Mouse (Mus musculus): ENCODE measurements around the gene Lrrc45.
"Not testable (repeated sequence)": the region's sequence is repeated elsewhere in the genome, so short reads cannot be mapped to it uniquely, and the experiment has no call there.

Lrrc45 gene

DNA sequence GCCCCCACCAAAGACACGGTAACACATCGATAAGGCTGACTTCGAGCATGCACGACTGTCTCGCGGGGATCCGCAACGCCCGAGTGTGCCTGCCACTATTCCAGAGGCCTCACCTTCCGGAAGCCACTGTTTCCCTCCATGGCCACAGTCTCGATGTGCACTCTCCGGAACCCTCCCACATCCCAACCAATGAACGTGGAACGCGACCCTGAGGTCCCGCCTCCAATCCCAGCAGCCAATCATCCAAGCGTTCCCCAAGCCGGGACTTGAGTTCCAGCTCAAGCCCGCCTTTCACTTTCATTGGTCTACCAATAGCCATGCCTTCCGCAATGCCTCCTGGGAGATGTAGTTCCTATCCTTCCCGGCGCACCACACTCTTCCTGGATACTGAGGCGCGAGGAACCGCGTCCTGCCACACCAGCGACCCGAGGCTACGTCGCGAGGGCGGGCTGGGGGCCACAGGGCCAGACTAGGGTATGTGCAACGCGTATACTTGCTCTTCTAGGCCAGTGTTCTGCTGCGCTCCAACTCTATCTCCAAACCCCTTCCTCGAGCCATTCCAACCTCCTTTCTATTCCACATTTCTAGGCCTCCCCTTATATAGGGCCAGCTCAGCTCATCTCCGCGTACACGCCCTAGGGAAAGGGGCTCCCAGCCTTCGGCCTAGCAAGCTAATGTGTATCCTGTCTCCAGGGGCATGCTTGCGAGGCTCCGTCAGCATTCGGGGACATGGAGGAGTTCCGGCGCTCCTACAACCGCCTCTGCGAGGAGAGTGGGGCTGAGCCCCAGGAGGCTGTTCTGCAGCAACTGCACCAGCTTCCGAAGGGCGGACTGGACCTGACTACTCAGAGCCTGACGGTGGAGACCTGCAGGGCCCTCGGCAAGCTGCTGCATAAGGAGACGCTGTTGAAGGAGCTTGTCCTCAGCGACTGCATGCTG, at the start of gene Lrrc45, which contains the start of gene Cenpx:
Gene Lrrc45, plus strand, starts transcription at position 346 of the 939 bp plus-strand sequence.
Gene Cenpx, minus strand, starts transcription at position 159 of the 939 bp plus-strand sequence.
- peak; percentile 97 for DNase-seq (ENCODE audit: low spot score in 2 of 2)

DNA sequence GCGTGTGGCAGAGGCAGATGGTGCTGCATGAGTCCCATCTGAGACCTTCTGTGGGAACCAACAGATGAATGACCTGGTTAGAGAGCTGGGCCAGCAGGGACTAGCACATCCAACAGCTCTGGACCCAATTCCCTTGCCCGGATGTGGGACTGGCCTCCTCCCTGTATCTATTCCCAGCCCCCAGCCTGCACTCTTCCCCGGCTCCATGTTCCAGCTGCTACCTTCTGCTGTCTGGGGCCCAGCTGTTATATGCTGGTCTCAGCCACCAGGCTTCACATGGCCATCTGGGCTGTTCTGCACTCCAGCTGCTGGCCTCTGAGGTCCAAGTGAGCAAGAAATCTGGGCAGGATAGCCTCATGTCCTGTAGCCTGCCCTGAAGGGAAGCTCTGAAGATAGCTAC, 48.3 kb upstream of the Lrrc45 start:
- DNase-seq (ENCODE audit: low spot score in 2 of 2): no peak

DNA sequence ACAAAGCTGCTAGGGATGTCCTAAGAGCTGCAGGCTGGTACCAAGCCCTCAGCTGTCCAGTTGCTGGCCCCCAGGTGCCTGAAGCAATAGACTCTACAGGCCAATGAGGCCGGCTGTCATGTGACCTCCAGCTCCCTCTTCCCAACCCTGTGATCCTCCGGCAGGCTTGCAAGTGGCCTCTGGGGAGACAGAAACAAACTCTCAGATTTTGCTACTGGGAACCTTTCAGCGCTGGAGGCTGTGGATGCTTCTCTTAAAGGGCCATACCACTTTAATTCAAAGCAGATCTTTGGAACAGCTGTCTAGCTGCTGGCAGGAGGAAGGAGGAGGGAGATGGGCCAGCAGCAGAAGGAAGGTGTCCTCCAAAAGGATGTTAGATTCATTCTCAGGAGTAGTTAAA, 47.1 kb upstream of the Lrrc45 start:
- DNase-seq (ENCODE audit: low spot score in 2 of 2): no peak

DNA sequence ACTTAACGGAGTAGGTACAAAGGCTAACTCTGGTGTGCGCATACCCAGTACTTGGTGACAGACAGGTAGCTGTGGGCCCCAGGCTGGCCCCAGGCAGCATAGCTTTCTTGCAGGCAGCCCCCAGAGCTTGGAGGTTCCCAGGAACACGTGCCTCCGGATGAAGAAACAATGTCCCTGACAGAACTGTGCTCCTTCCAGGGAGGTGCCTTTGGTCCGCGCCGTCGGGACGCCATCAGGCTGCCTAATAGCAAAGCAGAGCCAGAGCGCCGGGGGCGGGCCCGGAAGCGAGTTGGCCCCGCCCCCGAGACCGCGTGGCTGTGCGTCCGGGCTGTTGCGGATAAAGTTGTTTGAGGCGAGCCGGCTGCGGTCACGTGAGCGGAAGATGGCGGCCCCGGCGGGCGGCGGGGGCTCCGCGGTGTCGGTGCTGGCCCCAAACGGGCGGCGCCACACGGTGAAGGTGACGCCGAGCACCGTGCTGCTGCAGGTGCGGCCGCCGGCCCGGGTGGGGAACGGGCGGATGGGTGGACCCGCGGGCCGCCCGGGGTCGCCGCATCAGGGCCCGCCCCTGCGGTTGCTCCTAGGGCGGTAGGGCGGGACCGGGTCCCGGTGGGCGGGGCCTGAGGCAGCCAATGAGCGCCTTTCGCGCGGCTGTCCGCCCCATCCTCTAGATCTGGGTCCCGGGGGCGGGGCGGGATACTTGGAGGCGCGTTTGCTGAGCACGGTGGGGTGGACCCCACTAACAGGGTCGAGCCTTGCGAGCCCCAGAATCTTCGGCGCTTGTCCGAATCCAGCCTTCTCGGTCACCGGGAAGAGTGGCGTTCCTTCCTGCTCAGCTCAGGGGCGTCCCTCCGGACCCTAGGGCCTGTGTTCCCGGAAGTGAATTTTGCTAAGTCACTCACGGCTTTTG, 40.8 kb upstream of the Lrrc45 start, which contains the start of gene Aspscr1:
Gene Aspscr1, plus strand, starts transcription at position 287 of the 907 bp plus-strand sequence.
- DNase-seq (ENCODE audit: low spot score in 2 of 2): peak; percentile 92 to 93

DNA sequence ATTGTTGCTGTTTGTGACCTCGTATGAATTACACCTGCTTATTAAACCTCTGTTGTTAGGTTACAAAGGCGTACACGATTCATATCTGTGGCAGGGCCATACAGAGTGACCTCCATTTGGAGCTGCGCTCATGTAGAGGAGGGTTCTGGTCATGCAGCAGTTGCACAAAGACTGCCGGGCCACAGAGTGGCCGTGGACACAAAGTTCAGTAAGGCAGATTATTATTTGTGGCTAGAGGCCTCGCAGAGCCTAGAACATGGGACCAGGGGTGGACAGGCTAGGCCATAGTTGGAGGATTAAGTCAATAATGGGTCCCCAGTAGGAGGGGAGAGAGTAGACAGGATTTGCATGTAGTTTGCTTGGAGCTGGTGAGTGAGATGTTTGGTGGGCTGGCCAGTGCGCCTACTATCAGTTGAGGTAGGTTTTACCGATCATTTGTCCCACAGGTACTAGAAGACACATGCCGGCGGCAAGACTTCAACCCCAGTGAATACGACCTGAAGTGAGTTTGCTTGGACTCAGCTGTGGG, 40.1 kb upstream of the Lrrc45 start:
- no peak for DNase-seq (ENCODE audit: low spot score in 2 of 2)

DNA sequence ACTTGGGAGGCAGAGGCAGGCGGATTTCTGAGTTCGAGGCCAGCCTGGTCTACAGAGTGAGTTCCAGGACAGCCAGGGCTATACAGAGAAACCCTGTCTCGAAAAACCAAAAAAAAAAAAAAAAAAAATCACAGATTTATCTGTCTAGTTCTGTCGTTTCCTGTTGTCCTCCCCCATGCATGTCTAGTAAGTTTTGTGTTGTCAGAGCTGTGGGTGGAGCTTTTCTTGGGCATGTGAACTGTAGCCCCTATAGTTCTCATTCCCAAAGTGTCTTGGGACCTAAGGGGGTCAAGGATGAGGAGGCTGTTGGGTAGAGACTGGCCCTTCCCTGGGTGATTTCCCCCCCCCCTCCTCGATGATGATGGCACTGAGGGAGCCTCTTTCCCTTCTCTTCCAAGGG, 37.9 kb upstream of the Lrrc45 start:
- not testable (repeated sequence) for DNase-seq (ENCODE audit: low spot score in 2 of 2)

DNA sequence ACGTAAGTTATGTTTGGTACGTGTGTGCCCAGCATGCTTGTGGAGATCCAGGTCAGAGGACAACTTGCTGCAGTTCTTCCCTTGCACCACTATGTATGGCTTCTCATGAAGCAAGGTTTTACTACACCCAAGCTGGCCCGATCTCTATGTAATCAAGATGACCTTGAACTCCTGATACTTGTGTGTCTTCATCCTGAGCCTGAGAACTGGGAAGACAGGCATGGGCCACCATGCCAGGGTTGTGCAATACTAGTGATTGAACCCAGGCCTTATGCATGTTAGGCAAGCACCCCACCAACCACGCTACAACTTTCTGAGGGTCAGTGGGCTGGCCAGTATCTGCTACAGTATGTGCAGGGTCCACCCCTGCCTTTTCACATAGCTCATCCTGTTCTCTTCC, 36.8 kb upstream of the Lrrc45 start:
- DNase-seq (ENCODE audit: low spot score in 2 of 2): no peak

DNA sequence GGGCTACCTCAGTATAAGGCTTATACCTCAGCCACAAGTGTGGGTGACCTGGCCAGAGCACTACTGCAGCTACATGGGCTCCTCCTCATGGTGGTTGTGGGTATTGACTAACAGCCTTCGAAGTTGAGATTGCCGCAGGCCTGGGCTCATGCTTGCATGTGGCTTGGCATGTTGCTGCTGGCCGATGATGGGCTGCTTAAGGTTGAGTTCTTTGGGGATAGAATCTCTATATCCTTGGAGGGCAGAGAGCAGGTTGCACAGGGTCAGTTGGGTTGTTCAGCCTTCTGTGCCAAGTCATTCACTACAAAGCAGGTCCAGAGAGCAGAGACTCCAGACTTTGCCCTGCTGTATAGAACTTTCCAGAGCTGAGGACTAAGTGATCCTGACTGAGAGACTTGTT, 33.8 kb upstream of the Lrrc45 start:
- no peak for DNase-seq (ENCODE audit: low spot score in 2 of 2)

DNA sequence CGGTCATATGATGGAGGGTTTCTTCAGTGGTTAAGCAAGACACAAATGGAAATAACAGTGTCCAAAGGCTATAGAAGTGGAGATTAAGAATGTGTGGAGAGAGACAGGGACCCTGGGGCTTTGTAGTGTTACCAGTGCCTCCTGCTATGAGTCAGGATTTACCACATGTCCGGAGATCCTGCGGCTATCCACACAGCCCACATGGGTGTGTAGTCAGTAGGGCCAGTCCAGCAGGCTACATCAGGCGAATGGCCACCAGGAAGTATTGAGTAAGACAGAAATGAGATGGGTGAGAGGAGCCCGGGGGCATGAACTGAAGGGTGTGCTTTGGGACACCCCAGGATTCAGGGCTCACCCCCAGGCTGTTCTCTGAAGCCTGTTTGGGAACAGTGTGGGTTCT, 31.0 kb upstream of the Lrrc45 start:
- DNase-seq (ENCODE audit: low spot score in 2 of 2): no peak

DNA sequence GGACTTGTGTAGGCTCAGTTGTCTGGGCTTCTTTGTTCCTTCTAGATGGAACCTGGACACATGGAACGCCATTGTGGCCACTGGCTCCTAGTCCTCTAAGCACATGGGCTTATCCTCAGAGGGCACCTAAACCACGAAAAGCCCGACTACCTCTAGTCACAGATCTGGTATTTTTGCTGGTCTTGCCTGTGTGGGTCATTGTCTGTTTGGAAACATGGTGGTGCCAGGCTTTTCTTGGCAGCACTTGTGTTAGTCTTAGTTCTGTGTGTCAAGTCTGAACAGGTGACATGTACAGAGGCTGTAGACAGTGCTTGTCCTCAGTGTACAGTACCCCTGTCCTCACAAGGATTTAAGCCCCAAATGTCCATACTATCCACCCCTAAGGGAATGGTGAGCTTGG, 30.2 kb upstream of the Lrrc45 start:
- DNase-seq (ENCODE audit: low spot score in 2 of 2): no peak

DNA sequence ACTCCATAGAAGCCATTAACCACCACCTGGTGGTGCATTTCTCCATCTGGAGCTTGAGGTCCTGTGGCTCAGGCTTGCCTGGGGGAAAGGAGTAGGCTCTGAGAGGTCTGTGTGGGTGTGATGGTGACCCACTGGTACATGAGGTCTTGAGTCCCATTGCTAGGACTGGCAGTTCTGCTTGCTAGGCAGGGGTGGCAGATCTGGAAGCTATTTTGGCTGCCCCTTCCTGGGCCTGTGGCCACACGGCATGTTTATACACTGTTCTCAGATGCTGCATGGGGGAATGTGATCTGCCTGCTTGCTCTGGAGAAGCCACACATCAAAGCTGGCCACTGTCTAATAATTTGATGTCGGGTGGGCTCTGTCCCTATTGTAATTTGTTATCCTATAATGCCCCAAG, 29.6 kb upstream of the Lrrc45 start:
- no peak for DNase-seq (ENCODE audit: low spot score in 2 of 2)

DNA sequence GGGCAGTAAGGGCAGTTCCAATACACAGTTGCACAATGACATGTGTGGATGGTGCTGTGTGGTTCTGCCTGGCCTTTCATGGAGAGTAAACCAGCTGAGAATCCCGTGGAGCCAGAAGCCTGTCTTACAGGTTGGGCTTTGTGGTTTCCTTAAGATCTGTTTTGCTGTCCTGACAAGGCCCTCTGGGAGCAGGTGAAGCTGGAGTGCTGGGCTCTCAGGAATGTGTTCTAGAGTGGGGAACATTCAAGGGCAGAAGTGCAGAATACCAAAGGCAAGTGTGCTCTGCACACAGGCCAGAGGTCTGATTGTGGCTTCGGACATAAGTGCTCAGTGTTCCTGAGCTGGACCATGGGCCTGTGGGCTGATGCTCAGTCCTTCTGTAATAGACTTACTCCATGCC, 29.1 kb upstream of the Lrrc45 start:
- no peak for DNase-seq (ENCODE audit: low spot score in 2 of 2)

DNA sequence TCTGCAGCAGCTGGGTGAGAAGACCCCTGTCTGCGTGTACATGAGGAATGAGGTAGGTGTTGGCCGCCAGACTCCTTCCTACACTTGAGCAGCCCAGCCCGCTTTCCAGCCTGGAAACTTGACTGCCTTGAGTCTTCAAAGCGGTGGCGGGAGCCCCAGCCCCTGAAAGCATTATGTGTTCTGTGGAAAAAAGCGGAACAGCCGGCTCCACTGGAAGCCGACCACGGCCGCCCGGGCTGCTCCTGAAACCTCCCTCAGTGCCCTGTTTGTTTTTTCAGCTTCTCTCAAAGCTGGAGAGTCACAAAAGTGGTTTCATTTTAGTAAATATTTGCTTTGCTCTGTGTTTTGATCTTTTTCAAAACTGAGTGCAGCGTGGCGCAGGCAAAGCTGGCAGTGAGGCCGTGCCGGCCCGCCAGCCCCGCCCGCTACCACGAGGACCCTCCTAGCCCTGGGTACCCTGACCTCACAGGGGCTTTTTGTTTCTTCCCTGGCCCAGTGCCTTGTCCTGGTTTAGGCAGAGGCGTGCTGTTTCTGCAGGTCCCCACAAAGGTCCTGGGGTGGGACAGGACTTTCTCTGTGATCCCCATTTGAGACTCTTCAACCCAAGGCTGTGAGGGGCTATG, 27.0 kb upstream of the Lrrc45 start:
- no peak for DNase-seq (ENCODE audit: low spot score in 2 of 2)

DNA sequence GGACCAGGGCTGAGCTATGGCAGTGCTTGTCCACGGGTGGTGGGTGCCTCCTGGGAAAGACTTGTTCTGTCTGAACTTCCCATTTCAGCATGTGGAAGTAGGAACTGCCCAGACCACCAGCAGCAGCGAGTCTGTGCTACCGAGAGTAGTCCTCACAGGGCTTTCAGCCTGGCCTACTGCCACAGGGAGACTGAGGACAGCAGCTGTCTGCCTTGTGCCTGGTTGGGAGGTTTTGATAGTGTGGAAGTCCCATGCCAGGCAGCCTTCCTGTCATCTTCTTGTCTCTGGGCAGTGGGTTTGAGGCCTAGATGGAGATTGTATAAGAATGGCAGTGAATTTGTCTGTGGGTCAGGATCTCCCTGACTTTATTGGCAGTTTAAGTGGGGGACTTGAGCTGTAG, 24.4 kb upstream of the Lrrc45 start:
- DNase-seq (ENCODE audit: low spot score in 2 of 2): no peak

DNA sequence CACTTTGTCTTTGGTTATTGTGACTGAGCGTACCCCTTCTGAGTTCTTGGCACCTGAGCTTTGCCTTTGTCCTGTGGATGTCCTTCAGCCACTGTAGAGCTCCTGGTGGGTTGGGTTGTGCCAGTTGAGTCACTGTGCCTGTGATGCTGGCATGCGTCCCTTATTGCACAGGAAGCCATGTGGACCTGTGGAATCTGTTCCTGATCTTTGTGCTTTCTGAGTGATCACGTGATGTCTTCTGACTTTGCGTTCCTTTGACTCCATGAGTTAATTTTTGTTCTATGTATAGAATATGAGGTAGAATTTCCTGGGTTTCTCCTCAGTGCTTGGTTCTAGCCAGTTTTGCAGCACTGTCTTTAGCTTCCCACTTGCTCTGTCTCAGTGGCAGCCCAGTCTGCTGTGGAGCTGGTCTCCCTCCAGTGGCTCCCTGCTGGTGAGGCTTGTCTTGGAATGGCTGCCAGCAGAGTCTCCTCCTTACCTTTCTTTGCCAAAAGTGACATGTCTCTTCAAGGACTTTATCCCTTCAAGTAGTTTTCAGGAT, 21.2 kb upstream of the Lrrc45 start:
- no peak for DNase-seq (ENCODE audit: low spot score in 2 of 2)

DNA sequence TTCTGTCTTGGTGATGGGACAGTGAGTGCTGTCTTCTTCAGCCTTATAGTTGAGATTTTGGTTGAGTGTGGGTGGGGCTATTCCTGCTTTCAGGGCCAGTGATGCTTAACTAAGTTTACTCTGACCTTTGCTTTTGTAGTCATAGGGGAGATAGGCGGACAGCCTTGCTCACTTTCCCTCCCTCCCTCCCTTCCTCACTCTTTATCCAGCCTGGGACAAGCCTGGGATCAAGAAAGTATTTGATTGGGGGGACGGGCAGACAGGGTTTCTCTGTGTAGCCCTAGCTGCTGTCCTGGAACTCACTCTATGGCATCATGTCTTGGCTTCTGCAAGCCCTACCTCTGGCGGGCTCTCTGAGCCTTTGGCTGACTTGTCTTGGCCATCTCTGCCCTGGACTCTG, 20.3 kb upstream of the Lrrc45 start:
- no peak for DNase-seq (ENCODE audit: low spot score in 2 of 2)

DNA sequence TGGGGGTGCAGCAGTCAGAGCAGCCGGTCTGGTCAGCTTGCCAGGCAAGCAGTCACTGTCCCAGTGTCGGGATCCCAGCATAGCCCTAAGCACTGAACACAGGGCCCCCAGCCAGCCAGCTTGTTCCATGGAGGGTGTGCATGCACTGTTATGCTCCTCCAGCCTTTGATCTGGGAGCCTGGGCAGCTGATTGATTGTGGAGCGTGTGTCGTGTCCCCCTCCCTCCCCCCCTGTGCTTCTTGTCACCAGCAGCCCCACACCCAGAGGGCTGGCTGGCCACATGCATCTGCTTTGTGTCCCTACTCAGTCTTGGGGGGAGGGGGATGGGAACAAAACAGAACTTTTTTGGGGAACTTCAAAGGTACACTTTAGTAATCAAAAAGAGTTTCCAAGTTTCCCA, 18.5 kb upstream of the Lrrc45 start:
- no peak for DNase-seq (ENCODE audit: low spot score in 2 of 2)

DNA sequence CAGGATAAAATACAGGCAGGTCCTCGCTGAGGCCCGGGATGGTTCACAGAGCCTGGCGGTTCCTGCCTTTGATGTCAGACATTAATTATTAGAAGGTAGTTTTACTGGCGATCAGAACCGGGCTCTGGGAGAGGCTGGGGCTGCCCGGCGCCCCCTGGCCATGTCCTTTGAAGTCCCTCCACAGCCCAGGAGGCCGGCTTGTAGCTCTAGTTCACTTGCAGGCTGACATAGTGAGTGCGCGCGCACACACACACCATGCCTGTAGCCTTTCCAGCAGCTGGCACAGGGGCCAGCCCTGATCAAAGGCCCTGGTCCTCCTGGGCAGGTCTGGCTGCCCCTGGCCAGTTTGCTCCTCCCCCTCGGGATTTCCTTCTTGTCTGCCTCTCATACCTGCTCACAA, 18.1 kb upstream of the Lrrc45 start:
- no peak for DNase-seq (ENCODE audit: low spot score in 2 of 2)

DNA sequence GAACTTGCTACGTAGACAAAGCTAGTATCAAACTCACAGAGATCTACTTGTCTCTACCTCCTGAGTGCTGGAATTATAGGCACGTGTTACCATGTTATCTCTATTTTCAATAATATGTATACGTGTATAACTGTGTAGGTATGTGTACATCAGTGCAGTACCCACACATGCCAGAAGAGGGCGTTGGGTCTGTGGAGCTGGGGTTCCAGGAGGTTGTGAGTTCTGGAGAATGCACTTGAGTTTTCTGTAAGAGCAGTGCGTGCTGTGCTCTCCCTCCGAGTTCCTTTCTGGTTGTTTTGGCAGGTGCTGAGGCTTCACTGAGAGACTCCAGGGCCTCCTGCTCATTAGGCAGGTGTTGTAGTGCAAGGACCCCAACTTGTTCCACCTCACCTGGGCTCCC, 17.2 kb upstream of the Lrrc45 start:
- DNase-seq (ENCODE audit: low spot score in 2 of 2): no peak

DNA sequence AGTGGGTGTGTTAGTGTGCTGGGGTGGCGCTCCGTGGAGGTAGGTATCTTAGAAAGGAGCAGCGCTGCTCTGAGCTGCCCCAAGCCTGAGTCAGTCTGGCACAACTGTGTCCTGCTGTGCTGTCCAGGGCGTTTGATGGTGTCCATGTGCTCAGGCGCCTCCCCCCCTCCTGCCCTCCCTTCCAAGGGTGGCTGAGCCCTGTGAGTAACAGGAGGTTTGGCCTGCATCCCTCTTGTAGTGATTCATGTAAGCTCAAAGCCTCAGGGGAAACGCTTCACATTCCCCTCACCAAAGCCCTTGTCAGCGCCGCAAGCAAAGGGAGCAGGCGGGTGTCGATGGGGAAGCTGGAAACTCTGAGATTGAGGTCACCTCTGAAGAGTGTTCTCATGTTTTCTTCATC, 16.0 kb upstream of the Lrrc45 start:
- DNase-seq (ENCODE audit: low spot score in 2 of 2): no peak

DNA sequence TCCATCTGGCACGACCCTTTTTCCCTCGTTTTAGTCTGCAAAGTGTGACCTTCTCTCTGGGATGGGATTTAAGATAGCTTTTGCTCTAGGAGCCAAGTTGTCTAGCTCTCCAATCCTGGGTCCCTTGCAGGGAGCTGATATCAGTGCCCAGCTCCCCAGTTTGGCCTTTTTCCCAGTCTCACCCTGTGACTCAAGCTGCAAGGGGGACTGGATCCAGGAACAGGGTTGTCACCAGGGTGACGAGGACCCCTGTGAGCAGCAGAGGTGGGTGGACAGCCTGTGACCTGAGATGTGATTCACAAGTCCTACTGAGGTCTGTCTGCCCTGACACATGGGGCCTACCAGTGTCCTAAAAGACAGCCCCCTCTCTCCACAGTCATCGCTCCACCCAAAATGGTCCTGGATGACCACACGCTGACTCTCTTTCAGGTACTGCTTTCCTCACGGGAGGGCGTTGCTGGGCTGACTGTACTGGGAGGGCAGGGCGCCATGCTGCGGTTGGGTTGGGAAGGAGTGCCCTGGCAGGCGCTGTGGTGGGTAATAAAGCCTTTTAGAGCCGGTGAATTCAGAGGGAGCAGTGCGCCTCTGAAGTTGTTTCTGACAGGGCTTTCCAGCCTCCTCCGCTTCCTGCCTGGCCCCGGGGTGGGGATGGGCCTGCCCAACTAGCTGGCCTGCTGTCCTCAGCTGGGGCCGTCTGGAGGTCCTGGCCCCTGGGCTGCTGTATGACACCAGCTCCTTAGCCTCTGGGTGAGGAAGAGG, 9.8 kb upstream of the Lrrc45 start:
- DNase-seq (ENCODE audit: low spot score in 2 of 2): peak in 1 of 2 experiments; percentile 5

All from frontal cortex, postnatal 10 days (tissue).